Mouse (Mus musculus) urinary bladder, postnatal 4 days (tissue): ENCODE results near the gene Gm42906.

Experiments
- DNase-seq, 2 experiments: peaks; one replicate each; pipeline ENCODE4 v3.0.0; 2021 to 2022; ENCODE audit warnings: low spot score in 2 of 2

Gene Gm42906

DNA sequence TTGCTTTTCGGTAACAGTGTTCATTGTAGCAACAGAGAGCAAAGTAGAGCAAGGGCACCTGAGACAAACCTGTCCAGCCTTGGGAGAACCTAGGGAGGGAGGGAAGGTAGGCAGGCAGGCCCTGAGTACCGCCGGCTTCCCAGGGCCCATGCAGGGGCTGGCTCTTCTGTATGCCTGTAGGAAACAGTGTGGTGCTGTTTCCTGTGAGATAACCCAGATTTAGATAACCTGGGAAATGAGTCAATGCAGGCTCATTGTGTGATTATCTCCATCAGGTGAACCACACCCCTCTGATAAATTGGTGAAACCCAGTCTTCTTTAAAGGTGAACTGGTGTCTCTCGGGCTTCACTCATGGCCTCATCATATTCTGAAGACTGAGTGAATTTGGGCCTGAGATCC lies 401.9 kb downstream of the Gm42906 start:
- no peak for DNase-seq

DNA sequence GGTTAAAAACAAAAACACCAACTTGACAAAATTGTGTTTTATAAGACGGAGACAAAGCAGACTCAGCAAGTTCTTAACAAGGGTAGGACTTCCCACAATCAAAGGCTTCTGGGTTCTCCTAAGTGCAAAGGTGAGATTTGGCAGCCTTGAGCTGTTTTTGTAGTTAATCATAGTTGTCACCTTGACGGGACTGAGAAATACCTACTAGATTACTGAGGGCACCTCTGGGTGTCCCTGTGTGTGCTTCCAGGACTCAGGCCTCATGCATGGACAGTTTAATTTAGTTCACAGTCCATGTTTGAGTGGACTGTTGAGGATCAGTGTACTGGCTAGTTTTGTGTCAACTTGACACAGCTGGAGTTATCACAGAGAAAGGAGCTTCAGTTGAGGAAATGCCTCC lies 403.5 kb downstream of the Gm42906 start:
- DNase-seq: no peak

DNA sequence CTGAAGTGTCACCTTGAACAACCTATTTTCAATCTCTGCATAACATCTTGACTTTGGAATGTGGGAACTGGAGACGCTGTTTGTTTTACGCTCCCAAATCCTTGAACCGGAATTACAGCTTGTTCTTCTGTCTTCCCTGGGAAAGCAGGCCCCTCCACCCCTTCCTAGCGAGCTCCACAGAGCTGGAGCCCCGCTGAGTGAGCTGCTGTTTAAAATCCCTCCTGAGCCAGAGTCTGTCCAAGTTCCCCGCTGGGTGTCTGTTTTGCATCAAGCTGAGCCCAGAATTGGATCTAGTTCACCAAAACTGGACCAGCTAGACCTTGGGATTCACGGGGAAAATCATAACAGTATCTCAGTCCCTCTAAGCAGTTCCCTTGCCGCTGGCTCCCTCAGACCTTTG lies 404.5 kb downstream of the Gm42906 start:
- peak in 1 of 2 experiments; percentile 47 for DNase-seq

DNA sequence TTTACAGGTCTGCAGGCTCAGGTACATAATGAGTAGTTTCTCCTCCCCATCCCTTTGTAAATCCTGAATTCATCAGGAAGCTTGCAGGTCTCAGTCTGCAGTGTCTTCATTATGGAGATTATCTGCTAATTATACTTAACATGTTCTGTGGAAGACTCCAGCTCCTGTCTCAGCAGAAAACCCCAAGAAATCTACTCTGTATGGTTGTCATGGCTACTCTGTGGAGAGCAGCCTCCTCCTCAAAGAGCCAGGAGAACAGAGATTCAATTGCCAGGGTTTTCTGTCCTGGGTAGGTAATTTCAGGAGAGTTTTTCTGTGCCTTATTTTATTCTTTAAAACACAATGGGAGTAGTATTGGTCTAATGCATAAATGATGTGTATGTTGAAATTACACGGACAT lies 405.0 kb downstream of the Gm42906 start:
- DNase-seq: no peak

DNA sequence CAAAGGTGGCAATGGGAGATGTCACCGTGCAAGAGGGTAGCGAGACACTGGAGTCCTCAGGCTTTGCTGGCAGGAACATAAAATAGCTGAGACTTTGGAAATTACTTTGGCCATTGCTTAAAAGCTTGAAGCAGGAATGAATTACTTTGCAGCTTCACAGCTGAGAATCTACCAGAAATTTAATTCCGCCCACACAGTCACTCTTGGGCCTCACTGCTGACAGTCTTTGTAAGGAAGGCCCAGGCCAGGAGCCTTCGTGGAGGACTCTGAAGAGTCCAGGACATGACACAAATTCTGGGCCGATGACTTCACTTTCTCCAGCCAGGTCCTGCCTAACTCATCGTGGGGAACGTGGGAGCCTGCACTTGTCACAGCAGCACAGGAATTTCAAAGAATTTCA lies 405.9 kb downstream of the Gm42906 start:
- DNase-seq: no peak

DNA sequence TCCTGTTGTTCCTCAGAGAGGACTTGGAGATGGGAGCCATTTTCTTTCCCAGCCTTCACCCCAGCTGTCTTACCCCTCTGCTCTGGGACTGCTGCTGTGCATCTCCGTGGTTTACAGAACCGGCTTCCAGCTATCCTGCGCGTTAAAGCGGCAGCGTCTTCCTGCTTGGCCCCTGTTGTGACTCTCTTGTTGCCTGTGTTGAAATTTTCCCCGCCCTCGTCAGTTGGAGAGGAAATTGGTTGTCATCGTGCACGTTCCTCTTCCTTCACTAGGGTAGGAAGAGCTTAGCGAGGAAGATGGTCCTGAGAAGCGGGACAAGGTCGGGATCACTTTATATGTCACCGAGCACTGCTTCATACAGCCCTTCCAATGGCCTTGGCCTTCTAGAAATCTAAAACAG lies 407.1 kb downstream of the Gm42906 start:
- no peak for DNase-seq

DNA sequence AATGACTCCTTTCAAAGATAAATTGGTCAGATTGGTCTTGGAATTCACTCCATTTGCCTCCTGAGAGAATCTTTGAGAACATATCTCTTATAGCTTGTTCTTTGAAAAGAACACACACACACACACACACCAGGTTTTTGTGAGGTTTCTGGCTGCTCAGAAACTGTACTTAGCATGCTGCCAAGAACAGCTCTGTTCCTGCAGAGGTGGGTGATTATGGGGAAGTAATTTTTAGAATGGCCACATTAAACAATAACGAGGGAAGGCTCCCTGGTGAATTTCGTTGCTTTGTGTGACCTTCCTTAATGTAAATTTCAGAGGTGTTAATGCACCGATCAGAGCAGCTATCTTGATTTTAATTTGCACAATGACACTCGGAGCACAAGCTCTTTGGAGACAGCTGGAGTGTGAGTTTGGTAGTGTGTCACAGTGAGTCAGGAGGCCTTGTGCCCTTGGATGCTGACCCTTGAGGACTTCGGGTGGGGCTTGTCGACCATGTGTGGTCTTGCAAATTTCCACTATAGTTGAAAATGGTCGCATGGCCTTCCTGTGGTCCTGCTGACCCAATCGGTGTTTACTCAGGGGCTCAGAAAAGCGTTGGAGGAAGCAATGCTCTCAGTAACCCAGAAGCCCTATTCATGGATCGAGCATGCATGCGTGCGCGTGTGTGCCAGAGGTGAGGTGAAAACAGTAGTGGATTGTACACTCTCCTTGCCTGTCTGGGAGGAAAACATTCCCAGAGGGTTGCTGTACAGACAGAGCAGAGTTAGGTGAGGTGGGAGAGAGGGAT lies 407.7 kb downstream of the Gm42906 start:
- DNase-seq: no peak

DNA sequence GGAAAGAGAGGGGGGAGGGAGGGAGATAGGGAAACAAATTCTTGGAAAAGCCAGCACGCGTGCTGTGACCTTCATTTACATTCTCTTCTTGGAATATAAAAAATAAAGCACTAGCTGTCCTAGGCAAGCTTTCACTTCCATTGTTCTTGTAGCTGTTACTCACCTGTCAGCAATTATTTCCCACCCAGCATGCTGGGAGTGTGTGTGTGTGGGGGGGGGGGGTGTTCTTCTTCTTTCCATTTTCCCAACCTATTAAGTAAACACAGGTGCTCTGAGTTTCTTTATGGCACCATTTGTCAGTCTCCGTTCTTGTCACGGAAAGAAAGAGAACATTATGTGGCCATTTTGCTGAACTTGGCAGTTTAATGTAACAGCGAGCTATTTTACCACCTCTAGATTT lies 409.0 kb downstream of the Gm42906 start:
- no peak for DNase-seq

DNA sequence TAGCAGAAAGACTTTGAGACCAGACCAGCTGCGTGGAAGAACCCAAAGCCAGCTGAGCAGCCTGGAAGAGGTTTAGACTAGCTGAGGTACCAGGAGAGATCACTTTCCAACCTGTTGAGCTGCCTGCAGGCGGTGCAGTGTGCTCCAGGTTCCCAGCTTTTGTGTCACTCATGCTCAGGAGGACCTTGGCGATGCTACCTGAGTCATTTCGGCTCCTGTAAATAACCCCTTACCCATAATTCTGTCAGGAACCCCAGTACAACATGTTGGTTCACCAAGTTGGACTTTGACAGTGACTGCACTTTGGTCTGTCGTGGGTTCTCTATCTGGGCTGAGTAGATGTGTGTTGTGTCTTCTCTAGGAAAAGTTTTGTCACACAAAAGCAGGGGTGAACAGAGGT lies 409.5 kb downstream of the Gm42906 start:
- no peak for DNase-seq
